Mouse (Mus musculus): ENCODE data around the gene Gpsm3.

- TF ChIP-seq CHD2 (IDR thresholded peaks at IDR 0.05; ENCODE audit: low read length) = no peak
- no peak for TF ChIP-seq POLR2A (IDR thresholded peaks at IDR 0.05; ENCODE audit: low read depth, low read length)
- TF ChIP-seq NRF1 (IDR thresholded peaks at IDR 0.05; ENCODE audit: low read depth, low read length) = no peak
These were observed 24.8 kb upstream of the Gpsm3 start for GRCm38 (mm10) chr17:34564796-34565195.

Data from CH12.LX (cell line).